ENCODE assay signal across 9 mouse cellular contexts in the genomic region with DNA sequence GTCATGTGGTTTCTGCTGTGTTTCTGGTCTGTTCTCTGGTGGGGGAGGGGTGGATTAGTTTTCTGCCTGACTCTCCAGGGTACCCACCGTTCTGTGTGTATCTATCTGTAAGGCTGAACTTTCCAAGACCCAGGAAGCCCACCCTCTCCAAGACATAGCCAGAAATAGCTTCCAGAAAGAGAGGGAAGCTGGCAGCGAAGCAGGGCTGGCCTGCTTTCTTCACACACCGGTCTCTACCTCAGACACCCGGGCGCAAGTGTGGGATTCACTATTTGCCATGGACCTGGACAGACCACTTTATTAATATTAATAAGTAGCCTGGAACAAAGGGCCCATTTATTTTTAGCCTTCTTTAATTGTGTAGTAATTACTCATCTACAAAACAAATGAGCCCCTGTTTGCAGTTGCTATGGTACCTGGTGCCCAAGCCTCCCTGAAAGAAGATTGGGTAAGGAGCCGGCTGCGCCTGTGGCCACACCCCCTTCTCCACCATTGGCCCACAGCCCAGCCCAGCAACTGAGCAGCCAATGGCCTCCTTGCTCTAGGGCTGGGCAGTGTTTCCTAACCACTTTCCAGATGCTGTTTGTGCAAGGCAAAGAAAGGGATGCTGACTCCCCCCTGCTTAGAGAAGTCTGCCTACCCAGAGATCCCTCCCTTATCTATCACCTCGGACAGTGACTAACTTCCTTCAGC.
DNase-seq lines count a peak whose midpoint lies in the region; ATAC-seq and TF ChIP-seq lines count a peak whose summit lies in the region.
"Had no signal": no experiment of that assay in that cellular context is flagged by ENCODE, and none has a peak within 500 bp of the region (broad histone marks: within the 10 kb centered on the region; RNA-seq: fewer than 3 reads in every experiment).

No protein-coding gene starts in this region.

- no peak for TF ChIP-seq CTCF in layer of hippocampus, adult 2 months (conservative IDR thresholded peaks at IDR 0.05)

- DNase-seq in ovary, adult 18-20 months (ENCODE audit: low spot score) = peak; percentile 78
- no peak for DNase-seq in ovary, postnatal 10 days (ENCODE audit: low spot score)
- peak; percentile 63 for DNase-seq in fibroblast of lung, adult 2 months (ENCODE audit: low read depth)
- peak; percentile 66 to 71 for DNase-seq in heart, postnatal 10 days
- DNase-seq in layer of hippocampus, adult 2 months (ENCODE audit: low spot score in 2 of 2) = peak; percentile 78 to 90
- no peak for DNase-seq in thymus, postnatal 0 days (ENCODE audit: low spot score)

- no peaks in the 10 kb centered on the region for H3K27me3 ChIP-seq in liver, embryonic 15.5 days
- H3K27me3 ChIP-seq in neural tube, embryonic 15.5 days (replicated peaks) = no peaks in the 10 kb centered on the region
- H3K27me3 ChIP-seq: Patski had no signal

- H3K27ac ChIP-seq in layer of hippocampus, adult 2 months = peak overlapping the region; percentile 78
- H3K27ac ChIP-seq in liver, embryonic 15.5 days (replicated peaks) = no peak overlapping the region
- peak overlapping the region; percentile 84 for H3K27ac ChIP-seq in neural tube, embryonic 15.5 days (replicated peaks)

- no peaks in the 10 kb centered on the region for H3K9me3 ChIP-seq in liver, embryonic 15.5 days (replicated peaks)
- H3K9me3 ChIP-seq in neural tube, embryonic 15.5 days (replicated peaks) = no peaks in the 10 kb centered on the region

- peak; percentile 65; the same call in 1 of the 2 replicates for ATAC-seq in liver, embryonic 15.5 days (ENCODE audit: insufficient read depth)
- peak; percentile 95 for ATAC-seq in neural tube, embryonic 15.5 days (ENCODE audit: low FRiP score)
- ATAC-seq: Patski had no signal

- intact Hi-C loops in heart, postnatal 10 days (cut with DNase I) = no loop called here

- WGBS in liver, embryonic 15.5 days (ENCODE audit: insufficient replicate concordance) = 56% methylated on average over 8 of the region's 8 CpGs
- WGBS in neural tube, embryonic 15.5 days = 15% methylated on average over 8 of the region's 8 CpGs

- no peak overlapping the region for H3K9ac ChIP-seq in liver, embryonic 15.5 days
- no peak overlapping the region; the same call in 1 of the 2 replicates for H3K9ac ChIP-seq in neural tube, embryonic 15.5 days (replicated peaks)

- H3K4me2 ChIP-seq in liver, embryonic 15.5 days = no peak overlapping the region
- peak overlapping the region; percentile 49 for H3K4me2 ChIP-seq in neural tube, embryonic 15.5 days

- peak overlapping the region; percentile 16; the same call in 1 of the 2 replicates for H3K4me3 ChIP-seq in layer of hippocampus, adult 2 months
- H3K4me3 ChIP-seq in liver, embryonic 15.5 days (replicated peaks) = no peak overlapping the region
- H3K4me3 ChIP-seq in neural tube, embryonic 15.5 days (replicated peaks) = peak overlapping the region; percentile 16; the same call in 1 of the 2 replicates

- peaks cover 50% of the 10 kb centered on the region for H3K4me1 ChIP-seq in liver, embryonic 15.5 days (replicated peaks)
- peaks cover 36% of the 10 kb centered on the region for H3K4me1 ChIP-seq in neural tube, embryonic 15.5 days

- no peaks in the 10 kb centered on the region for H3K36me3 ChIP-seq in liver, embryonic 15.5 days (replicated peaks)
- H3K36me3 ChIP-seq in neural tube, embryonic 15.5 days = no peaks in the 10 kb centered on the region

Comparison
In these comparisons a context has a peak if more than half of its experiments do, and no peak if none do; other contexts are left out.
1. DNase-seq: peak in ovary, adult 18-20 months (single experiment), fibroblast of lung, adult 2 months (single experiment), heart, postnatal 10 days (2 of 2) and layer of hippocampus, adult 2 months (2 of 2); none in ovary, postnatal 10 days (single experiment) and thymus, postnatal 0 days (single experiment).